Mouse (Mus musculus) stomach, postnatal 0 days (tissue): ENCODE results near the gene Sbk1. TPM values are rescaled to one million over a fixed set of nuclear protein-coding genes. Genes with fewer than 3 reads are reported as not detected.

ENCODE experiments used
- ATAC-seq: fragments of 200-750 bp; cut with Nextera tagmentation; 2 replicates; pipeline ENCODE4 v1.8.0; 2017; ENCODE audit not compliant: low FRiP score, low TSS enrichment
- DNase-seq: peaks from one replicate; pipeline ENCODE4 v3.0.0-alpha.2; 2016; ENCODE audit warnings: low spot score
- H3K27ac ChIP-seq: fragments of 300-500 bp; sonication (generic); replicated peaks from 2 replicates; pipeline ENCODE4 v1.5.1; 2014; ENCODE audit warnings: mild to moderate bottlenecking, control low read depth
- H3K27me3 ChIP-seq: fragments of 300-500 bp; sonication (generic); 2 replicates; pipeline ENCODE4 v1.6.1; 2014; ENCODE audit warnings: low read length; ENCODE audit not compliant: control insufficient read depth, insufficient read depth
- H3K36me3 ChIP-seq: fragments of 300-500 bp; sonication (generic); 2 replicates; pipeline ENCODE4 v1.6.1; 2014; ENCODE audit warnings: low read length, mixed read lengths; ENCODE audit not compliant: control insufficient read depth, insufficient read depth
- H3K4me1 ChIP-seq: fragments of 300-500 bp; sonication (generic); replicated peaks from 2 replicates; pipeline ENCODE4 v1.6.1; 2014; ENCODE audit warnings: antibody characterized with exemption; ENCODE audit not compliant: control insufficient read depth, insufficient read depth
- H3K4me2 ChIP-seq: fragments of 300-500 bp; sonication (generic); replicated peaks from 2 replicates; pipeline ENCODE4 v1.6.1; 2014; ENCODE audit warnings: low read depth, mild to moderate bottlenecking, control low read depth, moderate library complexity
- H3K4me3 ChIP-seq: fragments of 300-500 bp; sonication (generic); 2 replicates; pipeline ENCODE4 v1.5.1; 2014; ENCODE audit warnings: low read depth, low read length, control low read depth
- H3K9ac ChIP-seq: fragments of 300-500 bp; sonication (generic); 2 replicates; pipeline ENCODE4 v1.6.1; 2014; ENCODE audit warnings: mild to moderate bottlenecking, low read length, control low read depth, mixed read lengths
- H3K9me3 ChIP-seq: fragments of 300-500 bp; sonication (generic); 2 replicates; pipeline ENCODE4 v1.6.1; 2016; ENCODE audit warnings: low read length; ENCODE audit not compliant: control insufficient read depth
- CTCF ChIP-seq: IDR thresholded peaks from 2 replicates; pipeline ENCODE4 v1.5.1; 2016; ENCODE audit warnings: antibody characterized with exemption, low read depth, mild to moderate bottlenecking, moderate library complexity
- EP300 ChIP-seq: optimal IDR thresholded peaks from 2 replicates; pipeline ENCODE3; 2016; ENCODE audit warnings: antibody characterized with exemption
- WGBS: fragments of 180-500 bp; shearing (Covaris S2); extraction: QIAGEN DNeasy Blood & Tissue Kit; methylation state at CpG from one replicate; pipeline ENCODE4 v1.1.7; 2014; 5-methylcytosine and 5-hydroxymethylcytosine counted together
- polyA plus RNA-seq: library from polyadenylated mRNA; unstranded; fragments of >200 nt; fragmentation: Nextera tagmentation; extraction: Ambion mirVana; gene quantifications from 2 replicates; pipeline ENCODE4 v1.2.1, GENCODE M21; 2015

The Sbk1 gene
- polyA plus RNA-seq, 1 experiment from 2014 or later, result 4.0 TPM

DNA sequence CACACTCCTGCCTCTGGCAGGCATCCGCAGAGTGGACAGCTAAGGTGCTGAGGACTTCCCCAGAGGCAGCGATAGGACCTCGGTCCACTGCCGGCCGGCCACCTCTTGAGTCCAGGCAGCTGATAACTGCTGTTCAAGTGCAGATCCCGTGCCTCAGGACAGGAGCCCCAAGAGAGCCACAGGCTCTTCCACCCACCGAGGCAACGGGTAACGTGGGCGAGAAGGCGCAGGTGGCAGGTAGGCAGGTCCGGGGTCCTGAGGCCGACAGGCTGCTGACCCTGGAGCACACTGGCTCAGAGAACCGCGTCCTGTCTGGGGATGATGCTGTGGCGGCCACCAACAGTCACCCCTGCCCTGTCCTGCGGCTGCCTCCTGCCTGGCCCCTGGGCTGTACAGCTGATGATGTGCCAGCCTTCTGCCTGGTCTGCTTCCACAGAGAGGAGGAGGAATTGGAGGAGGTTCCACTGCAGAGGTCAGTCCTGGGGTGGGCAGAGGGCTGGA lies 23.7 kb upstream of the Sbk1 start:
- 41% methylated on average over 17 of the region's 17 CpGs for WGBS
- peak overlapping the region; percentile 17; the same call in 1 of the 2 replicates for H3K4me2 ChIP-seq
- ATAC-seq, result no peak

GRCm38 (mm10) chr7:126249146-126249545 lies 23.3 kb upstream of the Sbk1 start:
- no peak overlapping the region for H3K4me2 ChIP-seq
- WGBS, result 67% methylated on average over 5 of the region's 5 CpGs
- H3K27me3 ChIP-seq, result no peaks in the 10 kb centered on the region
- H3K9me3 ChIP-seq, result no peaks in the 10 kb centered on the region
- no peak overlapping the region for H3K27ac ChIP-seq
- ATAC-seq (no peak), DNase-seq (no peak)
- no peak overlapping the region for H3K9ac ChIP-seq
- TF ChIP-seq CTCF (no peak), EP300 (no peak)
- H3K4me1 ChIP-seq, result 0 out of 2 replicates have a peak, but pooled peaks cover 3% of the 10 kb centered on the region
- H3K36me3 ChIP-seq, result no peaks in the 10 kb centered on the region
- H3K4me3 ChIP-seq, result no peak overlapping the region

More for the DNA sequence above, 23.7 kb upstream of the Sbk1 start:
- H3K9ac ChIP-seq, result no peak overlapping the region
- no peaks in the 10 kb centered on the region for H3K36me3 ChIP-seq
- no peak for DNase-seq
- H3K27ac ChIP-seq, result no peak overlapping the region
- H3K27me3 ChIP-seq, result no peaks in the 10 kb centered on the region
- no peaks in the 10 kb centered on the region for H3K9me3 ChIP-seq
- 0 out of 2 replicates have a peak, but pooled peaks cover 3% of the 10 kb centered on the region for H3K4me1 ChIP-seq
- TF ChIP-seq EP300 (no peak), CTCF (no peak)
- no peak overlapping the region for H3K4me3 ChIP-seq

GRCm38 (mm10) chr7:126249986-126250385 lies 22.4 kb upstream of the Sbk1 start:
- Histone ChIP-seq H3K9ac (no peak overlapping the region), H3K36me3 (no peaks in the 10 kb centered on the region), H3K27me3 (no peaks in the 10 kb centered on the region), H3K9me3 (no peaks in the 10 kb centered on the region), H3K27ac (no peak overlapping the region), H3K4me3 (no peak overlapping the region), H3K4me1 (0 out of 2 replicates have a peak, but pooled peaks cover 3% of the 10 kb centered on the region), H3K4me2 (no peak overlapping the region)
- 85% methylated on average over 3 of the region's 3 CpGs for WGBS
- TF ChIP-seq EP300 (no peak), CTCF (no peak)
- ATAC-seq, result no peak
- no peak for DNase-seq

DNA sequence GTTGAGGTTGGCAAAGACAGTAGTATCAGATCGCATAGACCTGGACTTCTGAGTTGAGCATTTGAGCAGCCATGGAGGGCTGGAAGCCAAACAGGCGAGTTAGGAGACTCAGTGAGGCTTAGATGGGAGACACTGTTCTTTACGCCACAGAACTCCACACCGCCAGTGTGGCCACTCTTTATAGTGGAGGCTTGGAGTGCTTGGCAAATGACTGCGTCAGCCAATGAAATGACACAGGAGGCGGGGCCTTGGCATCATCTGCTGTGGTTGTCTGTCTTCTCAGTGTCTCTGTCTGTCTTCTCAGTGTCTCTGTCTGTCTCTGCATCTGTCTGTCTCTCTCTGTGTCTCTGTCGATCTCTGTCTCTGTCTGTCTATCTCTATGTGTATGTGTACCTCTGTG lies 21.9 kb upstream of the Sbk1 start:
- Histone ChIP-seq H3K36me3 (no peaks in the 10 kb centered on the region), H3K4me2 (no peak overlapping the region), H3K27ac (no peak overlapping the region), H3K9ac (no peak overlapping the region), H3K27me3 (no peaks in the 10 kb centered on the region), H3K9me3 (no peaks in the 10 kb centered on the region), H3K4me1 (0 out of 2 replicates have a peak, but pooled peaks cover 3% of the 10 kb centered on the region), H3K4me3 (no peak overlapping the region)
- no peak for ATAC-seq
- no peak for DNase-seq
- WGBS, result 74% methylated on average over 7 of the region's 7 CpGs
- TF ChIP-seq EP300 (no peak), CTCF (no peak)

- no peaks in the 10 kb centered on the region for H3K9me3 ChIP-seq
- DNase-seq (no peak), ATAC-seq (no peak)
- no peak overlapping the region for H3K9ac ChIP-seq
- no peaks in the 10 kb centered on the region for H3K36me3 ChIP-seq
- H3K27me3 ChIP-seq, result no peaks in the 10 kb centered on the region
- H3K4me1 ChIP-seq, result 0 out of 2 replicates have a peak, but pooled peaks cover 3% of the 10 kb centered on the region
- TF ChIP-seq CTCF, result no peak
- no peak for TF ChIP-seq EP300
- 53% methylated on average over 3 of the region's 3 CpGs for WGBS
- no peak overlapping the region for H3K4me3 ChIP-seq
- H3K27ac ChIP-seq, result no peak overlapping the region
- H3K4me2 ChIP-seq, result no peak overlapping the region
These were observed 20.7 kb upstream of the Sbk1 start for GRCm38 (mm10) chr7:126251698-126252097.

GRCm38 (mm10) chr7:126252230-126252629 lies 20.2 kb upstream of the Sbk1 start:
- no peak overlapping the region for H3K9ac ChIP-seq
- no peaks in the 10 kb centered on the region for H3K9me3 ChIP-seq
- WGBS, result 81% methylated on average over 5 of the region's 5 CpGs
- H3K4me3 ChIP-seq, result no peak overlapping the region
- no peak overlapping the region for H3K4me2 ChIP-seq
- DNase-seq (no peak), ATAC-seq (no peak)
- H3K36me3 ChIP-seq, result no peaks in the 10 kb centered on the region
- 0 out of 2 replicates have a peak, but pooled peaks cover 3% of the 10 kb centered on the region for H3K4me1 ChIP-seq
- no peak for TF ChIP-seq EP300
- TF ChIP-seq CTCF, result no peak
- no peak overlapping the region for H3K27ac ChIP-seq
- no peaks in the 10 kb centered on the region for H3K27me3 ChIP-seq
